Mouse (Mus musculus) limb, embryonic 15.5 days (tissue): ENCODE results near the gene Gm39653. TPM values are rescaled to one million over a fixed set of nuclear protein-coding genes. Genes with fewer than 3 reads are reported as not detected.
"Not testable (repeated sequence)": the region's sequence is repeated elsewhere in the genome, so short reads cannot be mapped to it uniquely, and the experiment has no call there.

ENCODE experiments used
- ATAC-seq: fragments of 200-750 bp; cut with Nextera tagmentation; 2 replicates; pipeline ENCODE4 v1.8.0; 2017; ENCODE audit warnings: low read depth, moderate TSS enrichment; ENCODE audit not compliant: insufficient number of reproducible peaks, low FRiP score, low TSS enrichment
- H3K27ac ChIP-seq: fragments of 300-500 bp; sonication (generic); 2 replicates; pipeline ENCODE4 v1.5.1; 2015; ENCODE audit warnings: moderate library complexity, mild to moderate bottlenecking, inconsistent platforms
- H3K27me3 ChIP-seq: fragments of 300-500 bp; sonication (generic); 2 replicates; pipeline ENCODE4 v1.6.1; 2015; ENCODE audit warnings: inconsistent platforms
- H3K36me3 ChIP-seq: fragments of 300-500 bp; sonication (generic); 2 replicates; pipeline ENCODE4 v1.6.1; 2015; ENCODE audit warnings: inconsistent platforms
- H3K4me1 ChIP-seq: fragments of 300-500 bp; sonication (generic); 2 replicates; pipeline ENCODE4 v1.6.1; 2015; ENCODE audit warnings: inconsistent platforms
- H3K4me2 ChIP-seq: fragments of 300-500 bp; sonication (generic); 2 replicates; pipeline ENCODE4 v1.6.1; 2015; ENCODE audit warnings: mild to moderate bottlenecking, inconsistent platforms
- H3K4me3 ChIP-seq: fragments of 300-500 bp; sonication (generic); 2 replicates; pipeline ENCODE4 v1.5.1; 2015; ENCODE audit warnings: mild to moderate bottlenecking, inconsistent platforms
- H3K9ac ChIP-seq: fragments of 300-500 bp; sonication (generic); 2 replicates; pipeline ENCODE4 v1.6.1; 2015; ENCODE audit warnings: inconsistent platforms
- H3K9me3 ChIP-seq: fragments of 300-500 bp; sonication (generic); 2 replicates; pipeline ENCODE4 v1.6.1; 2016; ENCODE audit warnings: inconsistent platforms
- WGBS: fragments of 180-500 bp; shearing (Covaris S2); methylation state at CpG from one replicate; pipeline ENCODE4 v1.1.7; 2015; 5-methylcytosine and 5-hydroxymethylcytosine counted together
- polyA plus RNA-seq: library from polyadenylated mRNA; unstranded; fragments of >200 nt; fragmentation: Nextera tagmentation; extraction: Ambion mirVana; gene quantifications from 2 replicates; pipeline ENCODE4 v1.2.1, GENCODE M21; 2015

The Gm39653 gene
- polyA plus RNA-seq, 1 experiment from 2014 or later, result not detected

GRCm38 (mm10) chr1:63628211-63628610, 12.4 kb downstream of the Gm39653 start:
- peak; percentile 67; the same call in 1 of the 2 replicates for ATAC-seq
- no peak overlapping the region for H3K4me3 ChIP-seq
- 0 out of 2 replicates have a peak, but pooled peaks cover 2% of the 10 kb centered on the region for H3K4me1 ChIP-seq
- H3K27ac ChIP-seq, result no peak overlapping the region
- H3K9me3 ChIP-seq, result no peaks in the 10 kb centered on the region
- no peak overlapping the region for H3K9ac ChIP-seq
- H3K27me3 ChIP-seq, result no peaks in the 10 kb centered on the region
- no peaks in the 10 kb centered on the region for H3K36me3 ChIP-seq
- 10% methylated on average over 2 of the region's 2 CpGs for WGBS
- no peak overlapping the region for H3K4me2 ChIP-seq

GRCm38 (mm10) chr1:63630390-63630789, 14.6 kb downstream of the Gm39653 start:
- H3K9ac ChIP-seq, ATAC-seq, H3K4me1 ChIP-seq, H3K36me3 ChIP-seq, H3K27ac ChIP-seq, H3K27me3 ChIP-seq, H3K9me3 ChIP-seq, H3K4me2 ChIP-seq, H3K4me3 ChIP-seq: not testable (repeated sequence)

GRCm38 (mm10) chr1:63639921-63640320, 24.2 kb downstream of the Gm39653 start:
- no peak overlapping the region for H3K9ac ChIP-seq
- no peak overlapping the region for H3K27ac ChIP-seq
- 74% methylated on average over 6 of the region's 6 CpGs for WGBS
- no peaks in the 10 kb centered on the region for H3K36me3 ChIP-seq
- H3K27me3 ChIP-seq, result no peaks in the 10 kb centered on the region
- no peaks in the 10 kb centered on the region for H3K9me3 ChIP-seq
- no peak for ATAC-seq
- H3K4me1 ChIP-seq, result no peaks in the 10 kb centered on the region
- no peak overlapping the region for H3K4me3 ChIP-seq
- no peak overlapping the region for H3K4me2 ChIP-seq

GRCm38 (mm10) chr1:63658016-63658415, 42.2 kb downstream of the Gm39653 start:
- 8% methylated on average over 6 of the region's 6 CpGs for WGBS
- H3K27ac ChIP-seq, result no peak overlapping the region
- H3K4me3 ChIP-seq, result no peak overlapping the region
- no peak overlapping the region for H3K4me2 ChIP-seq
- no peak for ATAC-seq
- no peak overlapping the region for H3K9ac ChIP-seq
- H3K27me3 ChIP-seq, result peaks cover 9% of the 10 kb centered on the region; the same call in 1 of the 2 replicates
- H3K9me3 ChIP-seq, result no peaks in the 10 kb centered on the region
- H3K4me1 ChIP-seq, result no peaks in the 10 kb centered on the region
- no peaks in the 10 kb centered on the region for H3K36me3 ChIP-seq

DNA sequence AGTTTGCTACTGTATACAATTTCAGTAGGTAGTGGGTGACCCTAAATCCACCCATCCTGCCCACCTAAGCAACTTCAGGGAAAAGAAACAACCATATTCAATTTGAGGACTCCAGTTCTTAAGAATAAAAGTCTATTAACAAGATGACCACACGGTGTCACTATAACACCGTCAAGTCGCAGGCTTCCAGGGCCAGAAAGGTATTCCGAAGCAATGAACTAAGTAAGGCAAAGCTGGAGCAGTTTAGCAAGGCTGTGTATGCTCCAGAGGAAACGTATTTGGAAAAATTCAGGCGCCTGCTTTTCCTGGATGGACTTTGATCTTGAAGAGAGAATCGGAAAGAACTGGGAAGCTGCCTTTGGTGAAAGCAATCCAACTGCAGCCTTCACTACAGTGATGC, 43.8 kb downstream of the Gm39653 start:
- H3K36me3 ChIP-seq, result no peaks in the 10 kb centered on the region
- 1% methylated on average over 7 of the region's 7 CpGs for WGBS
- no peak overlapping the region for H3K4me3 ChIP-seq
- ATAC-seq, result no peak
- H3K27ac ChIP-seq, result no peak overlapping the region
- peaks cover 14% of the 10 kb centered on the region; the same call in 1 of the 2 replicates for H3K27me3 ChIP-seq
- H3K9me3 ChIP-seq, result no peaks in the 10 kb centered on the region
- H3K9ac ChIP-seq, result no peak overlapping the region
- no peak overlapping the region for H3K4me2 ChIP-seq
- no peaks in the 10 kb centered on the region for H3K4me1 ChIP-seq

DNA sequence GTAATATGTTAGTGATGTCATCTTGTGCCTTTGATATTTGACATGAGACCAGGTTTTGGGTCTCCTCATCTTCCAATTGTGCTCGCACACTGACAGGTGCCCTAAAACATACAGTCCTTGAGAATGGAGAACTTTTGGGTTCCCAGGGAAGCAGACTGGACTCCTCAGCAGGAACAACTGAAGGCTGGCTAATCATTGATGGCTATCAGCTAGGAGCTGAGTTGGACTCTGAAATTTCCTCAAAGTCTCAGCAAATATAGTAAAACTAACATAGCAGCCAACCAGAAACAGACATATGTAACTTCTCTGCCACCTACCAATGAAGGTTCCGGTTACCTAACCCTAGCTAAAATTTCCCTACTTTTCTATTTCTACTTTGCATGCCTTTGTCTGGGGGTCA, 50.3 kb downstream of the Gm39653 start:
- 87% methylated on average over 2 of the region's 2 CpGs for WGBS
- no peaks in the 10 kb centered on the region for H3K36me3 ChIP-seq
- H3K27ac ChIP-seq, result no peak overlapping the region
- no peaks in the 10 kb centered on the region for H3K9me3 ChIP-seq
- H3K4me1 ChIP-seq, result no peaks in the 10 kb centered on the region
- H3K27me3 ChIP-seq, result peaks cover 21% of the 10 kb centered on the region
- no peak overlapping the region for H3K9ac ChIP-seq
- ATAC-seq, result no peak
- no peak overlapping the region for H3K4me3 ChIP-seq
- no peak overlapping the region for H3K4me2 ChIP-seq

- ATAC-seq, result no peak
- no peak overlapping the region for H3K4me3 ChIP-seq
- no peaks in the 10 kb centered on the region for H3K36me3 ChIP-seq
- no peak overlapping the region for H3K4me2 ChIP-seq
- H3K9me3 ChIP-seq, result no peaks in the 10 kb centered on the region
- peaks cover 20% of the 10 kb centered on the region for H3K27me3 ChIP-seq
- no peak overlapping the region for H3K27ac ChIP-seq
- WGBS, result 28% methylated on average over 9 of the region's 9 CpGs
- H3K4me1 ChIP-seq, result no peaks in the 10 kb centered on the region
- no peak overlapping the region for H3K9ac ChIP-seq
These were observed 51.6 kb downstream of the Gm39653 start for GRCm38 (mm10) chr1:63667201-63667948.

GRCm38 (mm10) chr1:63667949-63668851, 52.4 kb downstream of the Gm39653 start:
- no peak overlapping the region for H3K4me2 ChIP-seq
- no peak overlapping the region for H3K9ac ChIP-seq

GRCm38 (mm10) chr1:63668852-63669160, 53.0 kb downstream of the Gm39653 start:
- H3K27me3 ChIP-seq, result peaks cover 20% of the 10 kb centered on the region
- H3K36me3 ChIP-seq, result no peaks in the 10 kb centered on the region
- H3K9me3 ChIP-seq, result no peaks in the 10 kb centered on the region
- 6% methylated on average over 3 of the region's 3 CpGs for WGBS
- H3K4me3 ChIP-seq, result no peak overlapping the region
- no peak overlapping the region for H3K9ac ChIP-seq
- no peak overlapping the region for H3K27ac ChIP-seq
- no peaks in the 10 kb centered on the region for H3K4me1 ChIP-seq
- H3K4me2 ChIP-seq, result no peak overlapping the region
- no peak for ATAC-seq

More at GRCm38 (mm10) chr1:63667949-63668851, 52.4 kb downstream of the Gm39653 start:
- WGBS, result 22% methylated on average over 13 of the region's 13 CpGs
- no peak overlapping the region for H3K27ac ChIP-seq
- no peak for ATAC-seq
- peaks cover 20% of the 10 kb centered on the region for H3K27me3 ChIP-seq
- H3K4me1 ChIP-seq, result no peaks in the 10 kb centered on the region
- H3K9me3 ChIP-seq, result no peaks in the 10 kb centered on the region
- no peaks in the 10 kb centered on the region for H3K36me3 ChIP-seq
- no peak overlapping the region for H3K4me3 ChIP-seq

Other genes with a start within 250 kb of the Gm39653 start
- gene Adam23, start 170.1 kb upstream of the Gm39653 start, polyA plus RNA-seq, result 1.5 and 2.5 TPM in 2 replicates
- gene Dytn, start 71.0 kb downstream of the Gm39653 start, polyA plus RNA-seq, result not detected in 2 replicates
- gene Mdh1b, start 114.3 kb downstream of the Gm39653 start, polyA plus RNA-seq, result not detected in 2 replicates
- 41.3 and 43.7 TPM in 2 replicates for gene Fastkd2, start 114.6 kb downstream of the Gm39653 start, polyA plus RNA-seq
- gene 4933402D24Rik, start 153.3 kb downstream of the Gm39653 start, polyA plus RNA-seq, result 0.22 TPM in 1 of 2 replicates, not detected in the other